In genomic region chr6:99020570-99021444, GRCm38 (mm10) we compare ENCODE assay signal across 13 mouse cellular contexts.
DNase-seq lines count a peak whose midpoint lies in the region; ATAC-seq and TF ChIP-seq lines count a peak whose summit lies in the region.
"Had no signal": no experiment of that assay in that cellular context is flagged by ENCODE, and none has a peak within 500 bp of the region (broad histone marks: within the 10 kb centered on the region; RNA-seq: fewer than 3 reads in every experiment).

No protein-coding gene starts in this region.

- H3K9me3 ChIP-seq in heart, embryonic 13.5 days: no peaks in the 10 kb centered on the region
- H3K9me3 ChIP-seq in heart, embryonic 11.5 days (replicated peaks; ENCODE audit: control insufficient read depth, low read length): no peaks in the 10 kb centered on the region
- H3K9me3 ChIP-seq in limb, embryonic 13.5 days: no peaks in the 10 kb centered on the region
- H3K9me3 ChIP-seq in limb, embryonic 10.5 days (replicated peaks): no peaks in the 10 kb centered on the region

- DNase-seq in limb, embryonic 10.5 days (ENCODE audit: low spot score): no peak
- peak; percentile 58 for DNase-seq in lung, postnatal 36 days
- DNase-seq in ovary, postnatal 10 days (ENCODE audit: low spot score): no peak
- DNase-seq: cerebellum, adult 9-11 months; gastrocnemius, postnatal 10 days; kidney, adult 11 months; right cerebral cortex, postnatal 14 days had no signal

- TF ChIP-seq CTCF in embryonic fibroblast, embryonic 13.5 days (IDR thresholded peaks at IDR 0.05; ENCODE audit: borderline replicate concordance, insufficient read depth, low read length): no peak

- 58% methylated on average over 12 of the region's 12 CpGs for WGBS in heart, embryonic 13.5 days
- WGBS in heart, embryonic 11.5 days (ENCODE audit: insufficient replicate concordance): 56% methylated on average over 12 of the region's 12 CpGs
- whole genome bisulfite sequencing in limb, embryonic 13.5 days: 36% methylated on average over 12 of the region's 12 CpGs
- WGBS in limb, embryonic 10.5 days: 53% methylated on average over 12 of the region's 12 CpGs

- TF ChIP-seq POLR2A in embryonic fibroblast, embryonic 13.5 days (IDR thresholded peaks at IDR 0.05; ENCODE audit: low read depth, low read length): no peak

- H3K27ac ChIP-seq in heart, embryonic 13.5 days (replicated peaks): 0 out of 2 replicates have a peak overlapping the region, but pooled peaks have one; percentile 36
- H3K27ac ChIP-seq in heart, embryonic 11.5 days (ENCODE audit: low read depth, low read length): no peak overlapping the region
- peak overlapping the region; percentile 28; the same call in 1 of the 2 replicates for H3K27ac ChIP-seq in limb, embryonic 13.5 days
- H3K27ac ChIP-seq in limb, embryonic 10.5 days: no peak overlapping the region
- H3K27ac ChIP-seq in embryonic fibroblast, embryonic 13.5 days (ENCODE audit: insufficient read depth, low read length): peak overlapping the region; percentile 90
- H3K27ac ChIP-seq: macrophage had no signal

- peaks cover 10% of the 10 kb centered on the region for H3K36me3 ChIP-seq in heart, embryonic 13.5 days
- H3K36me3 ChIP-seq in heart, embryonic 11.5 days (ENCODE audit: control insufficient read depth, insufficient read depth, low read length): no peaks in the 10 kb centered on the region; the same call in 1 of the 2 replicates
- peaks cover 7% of the 10 kb centered on the region for H3K36me3 ChIP-seq in limb, embryonic 13.5 days
- H3K36me3 ChIP-seq in limb, embryonic 10.5 days: 0 out of 2 replicates have a peak, but pooled peaks cover 3% of the 10 kb centered on the region

- H3K4me2 ChIP-seq in heart, embryonic 13.5 days: no peak overlapping the region
- H3K4me2 ChIP-seq in heart, embryonic 11.5 days: no peak overlapping the region
- peak overlapping the region; percentile 28 for H3K4me2 ChIP-seq in limb, embryonic 13.5 days (replicated peaks)

- H3K9ac ChIP-seq in heart, embryonic 13.5 days: peak overlapping the region; percentile 62; the same call in 1 of the 2 replicates
- no peak overlapping the region for H3K9ac ChIP-seq in heart, embryonic 11.5 days (ENCODE audit: low read depth, low read length)
- H3K9ac ChIP-seq in limb, embryonic 13.5 days: 0 out of 2 replicates have a peak overlapping the region, but pooled peaks have one; percentile 19

- no peaks in the 10 kb centered on the region for H3K27me3 ChIP-seq in heart, embryonic 13.5 days (replicated peaks)
- H3K27me3 ChIP-seq in heart, embryonic 11.5 days (ENCODE audit: control insufficient read depth, insufficient read depth, low read length): no peaks in the 10 kb centered on the region
- peaks cover 22% of the 10 kb centered on the region for H3K27me3 ChIP-seq in limb, embryonic 13.5 days
- H3K27me3 ChIP-seq in limb, embryonic 10.5 days (ENCODE audit: low read depth, poor library complexity, severe bottlenecking): peaks cover 54% of the 10 kb centered on the region

- H3K4me3 ChIP-seq in heart, embryonic 13.5 days: no peak overlapping the region
- H3K4me3 ChIP-seq in heart, embryonic 11.5 days (ENCODE audit: low read depth, low read length): no peak overlapping the region
- no peak overlapping the region; the same call in 1 of the 2 replicates for H3K4me3 ChIP-seq in limb, embryonic 13.5 days
- no peak overlapping the region for H3K4me3 ChIP-seq in limb, embryonic 10.5 days
- H3K4me3 ChIP-seq in embryonic fibroblast, embryonic 13.5 days (ENCODE audit: insufficient read depth, low read length): no peak overlapping the region
- H3K4me3 ChIP-seq: erythroblast, embryonic 14.5 days had no signal

- peaks cover 73% of the 10 kb centered on the region for H3K4me1 ChIP-seq in heart, embryonic 13.5 days
- peaks cover 36% of the 10 kb centered on the region for H3K4me1 ChIP-seq in heart, embryonic 11.5 days (ENCODE audit: control insufficient read depth, insufficient read depth, low read length)
- H3K4me1 ChIP-seq in limb, embryonic 13.5 days: peaks cover 52% of the 10 kb centered on the region
- peaks cover 37% of the 10 kb centered on the region for H3K4me1 ChIP-seq in limb, embryonic 10.5 days
- peaks cover 23% of the 10 kb centered on the region for H3K4me1 ChIP-seq in embryonic fibroblast, embryonic 13.5 days (ENCODE audit: control insufficient read depth, insufficient read depth, low read length)

- no peak for ATAC-seq in heart, embryonic 13.5 days (ENCODE audit: extremely low read depth, insufficient number of reproducible peaks, low FRiP score, low TSS enrichment)
- no peak for ATAC-seq in heart, embryonic 11.5 days (replicated peaks; ENCODE audit: insufficient number of reproducible peaks, low FRiP score, low TSS enrichment)
- ATAC-seq in limb, embryonic 13.5 days (ENCODE audit: low FRiP score, low read depth): no peak

Comparison
In these comparisons a context has a peak if more than half of its experiments do, and no peak if none do; other contexts are left out.
1. H3K27ac ChIP-seq: peak in heart, embryonic 13.5 days (single experiment), limb, embryonic 13.5 days (single experiment) and embryonic fibroblast, embryonic 13.5 days (single experiment); none in heart, embryonic 11.5 days (single experiment) and limb, embryonic 10.5 days (single experiment).